Mouse (Mus musculus) CH12F3 (cell line): ENCODE results near the gene Olfr1316.

Experiments
- in situ Hi-C: fragments of 300-500 bp; cut with MboI; formaldehyde crosslinking; loops from 2 replicates; pipeline ENCODE4 v1.14.3; 2020; ENCODE audit warnings: low sequenced_read_pairs

Gene Olfr1316

DNA sequence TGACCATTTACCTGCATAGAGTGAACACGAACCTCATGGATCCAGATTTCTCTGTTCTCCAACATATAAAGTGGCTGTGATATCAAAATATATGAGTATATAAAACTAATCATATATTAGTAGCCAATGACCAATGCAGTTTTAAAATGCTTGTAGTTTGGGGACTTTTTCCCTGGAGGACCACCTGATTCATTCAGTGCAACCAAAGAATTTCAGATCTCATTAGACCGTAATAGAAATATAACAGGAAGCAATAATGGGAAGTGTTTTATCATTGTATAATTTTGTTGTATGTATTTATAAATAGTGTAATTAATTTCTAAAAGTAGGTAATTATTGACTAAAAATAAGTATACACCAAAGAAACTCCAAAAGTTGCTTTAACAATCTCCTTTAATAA is at the start of gene Olfr1316:
TSS of gene Olfr1316 (minus strand) at position 101 of the 400 bp plus-strand sequence.
- in situ Hi-C loops, result no loop called here

DNA sequence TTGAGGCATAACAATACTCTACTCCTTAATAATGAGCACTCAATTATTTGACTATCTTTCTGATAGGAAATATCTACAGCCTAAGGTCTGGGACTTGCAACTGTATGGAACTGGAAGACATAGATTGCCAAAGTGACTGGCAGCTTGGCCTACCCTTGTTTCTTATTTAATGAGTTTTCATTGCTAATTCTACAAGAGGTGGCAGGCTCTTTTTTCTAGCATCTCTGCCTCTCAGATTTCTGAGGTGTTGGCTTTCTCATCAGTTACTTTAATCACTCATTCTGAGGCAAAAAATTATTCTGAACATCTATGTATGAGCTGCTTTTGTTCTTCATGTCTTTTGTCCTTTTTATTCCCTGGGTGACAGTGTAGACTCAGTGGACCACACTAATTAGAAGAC is 19.1 kb upstream of the Olfr1316 start, which contains the start of gene Olfr1318:
TSS of gene Olfr1318 (plus strand) at position 301 of the 400 bp plus-strand sequence.
- in situ Hi-C loops, result no loop called here

DNA sequence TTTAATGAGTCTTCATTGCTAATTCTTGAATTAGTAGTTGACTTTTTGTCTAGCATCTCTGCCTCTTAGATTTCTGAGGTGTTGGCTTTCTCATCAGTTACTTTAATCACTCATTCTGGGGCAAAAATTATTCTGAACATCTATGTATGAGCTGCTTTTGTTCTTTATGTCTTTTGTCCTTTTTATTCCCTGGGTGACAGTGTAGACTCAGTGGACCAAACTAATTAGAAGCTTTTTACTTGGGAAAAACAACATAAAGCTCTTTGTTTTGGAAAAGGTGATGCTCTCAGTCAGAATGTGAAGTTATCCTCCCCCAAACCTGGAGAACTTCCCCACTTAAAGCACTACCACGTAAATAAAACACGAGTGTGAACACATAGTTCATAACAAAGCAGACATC is 5.3 kb upstream of the Olfr1316 start, which contains the start of gene Olfr1317:
TSS of gene Olfr1317 (plus strand) at position 301 of the 400 bp plus-strand sequence.
- in situ Hi-C loops, result no loop called here

DNA sequence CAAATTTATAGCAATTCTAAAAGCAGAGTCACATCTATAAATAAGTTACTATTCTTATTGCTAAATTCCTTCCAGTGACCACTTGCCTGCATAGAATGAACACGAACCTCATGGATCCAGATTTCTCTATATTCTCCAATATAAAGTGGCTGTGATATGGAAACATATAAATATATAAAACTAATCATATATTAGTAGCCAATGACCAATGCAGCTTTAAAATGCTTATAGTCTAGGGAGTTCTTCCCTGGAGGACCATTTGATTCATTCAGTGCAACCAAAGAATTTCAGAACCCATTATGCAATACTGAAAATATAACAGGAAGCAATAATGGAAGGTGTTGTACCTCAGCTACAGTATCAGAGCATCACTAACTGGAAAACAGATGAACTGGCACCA is 19.4 kb downstream of the Olfr1316 start, which contains the start of gene Olfr1315-ps1:
TSS of gene Olfr1315-ps1 (minus strand) at position 101 of the 400 bp plus-strand sequence.
- in situ Hi-C loops, result no loop called here

DNA sequence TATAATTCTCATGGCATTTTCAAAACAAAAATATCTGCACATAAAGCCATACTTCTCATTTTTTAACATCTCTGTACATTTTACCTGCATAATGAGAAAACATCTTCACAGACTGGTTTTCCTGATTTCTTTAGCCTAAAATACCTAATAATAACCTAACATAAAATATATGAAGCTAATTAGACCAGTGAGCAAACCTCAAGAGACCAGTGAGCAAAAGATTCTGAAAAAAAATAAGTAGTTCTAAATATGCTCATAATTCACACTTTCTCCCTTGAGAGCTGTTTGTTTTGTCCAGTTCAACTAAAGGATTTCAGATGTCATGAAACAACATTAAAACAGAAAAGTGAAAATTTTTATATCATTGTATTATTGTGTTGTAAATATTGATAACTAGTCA is 38.1 kb downstream of the Olfr1316 start, which contains the start of gene Olfr1314:
TSS of gene Olfr1314 (minus strand) at position 101 of the 400 bp plus-strand sequence.
- in situ Hi-C loops, result no loop called here

DNA sequence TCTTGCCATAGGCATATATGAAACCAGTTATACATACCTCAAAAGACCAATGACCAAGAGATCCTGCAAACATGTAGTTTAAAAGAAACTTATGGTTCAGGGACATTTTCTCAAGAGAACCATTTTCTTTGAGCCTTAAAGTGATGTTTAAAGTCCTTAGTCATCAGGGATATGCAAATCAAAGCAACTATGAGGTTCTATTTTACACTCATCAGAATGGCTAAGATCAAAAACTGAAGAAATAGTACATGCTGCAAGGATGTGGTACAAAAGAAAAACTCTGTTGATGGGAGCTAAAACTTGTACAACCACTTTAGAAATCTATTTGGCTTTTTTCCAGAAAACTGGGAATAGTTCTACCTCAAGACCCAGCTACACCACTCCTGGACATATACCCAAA is 57.0 kb downstream of the Olfr1316 start, which contains the start of gene Olfr1313:
TSS of gene Olfr1313 (minus strand) at position 101 of the 400 bp plus-strand sequence.
- in situ Hi-C loops, result no loop called here
